ENCODE assay signal across 26 mouse cellular contexts in the genomic region with DNA sequence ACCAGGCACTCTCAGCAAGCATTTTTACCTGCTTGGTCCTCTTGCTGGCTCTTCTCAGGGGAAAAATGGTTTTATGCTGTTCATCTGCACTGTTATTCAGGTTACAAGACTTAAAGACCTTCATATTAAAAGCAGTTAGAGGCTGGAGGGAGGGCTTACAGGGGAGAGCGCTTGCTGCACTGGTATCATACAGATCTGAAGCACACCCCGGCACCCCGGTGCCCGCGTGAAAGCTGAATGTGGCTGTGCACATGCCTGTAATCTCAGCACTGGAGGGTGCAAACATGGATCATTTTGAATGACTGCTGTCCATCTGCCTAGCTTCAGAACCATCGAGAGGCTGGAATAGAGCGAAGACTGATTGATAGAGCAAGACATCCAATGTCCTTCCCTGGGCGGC. TPM values are rescaled to one million over a fixed set of nuclear protein-coding genes. Genes with fewer than 3 reads are reported as not detected.
"Had no signal": no experiment of that assay in that cellular context is flagged by ENCODE, and none has a peak within 500 bp of the region (broad histone marks: within the 10 kb centered on the region; RNA-seq: fewer than 3 reads in every experiment).

No protein-coding gene starts in this region.

- H3K27ac ChIP-seq: kidney, postnatal 0 days; layer of hippocampus, adult 2 months; left cerebral cortex, adult 2 months; liver, embryonic 14.5 days; lung, embryonic 15.5 days; midbrain, embryonic 10.5 days; neural tube, embryonic 12.5 days; neural tube, embryonic 15.5 days had no signal

- H3K4me1 ChIP-seq: midbrain, embryonic 10.5 days; neural tube, embryonic 12.5 days; neural tube, embryonic 15.5 days had no signal

- H3K4me2 ChIP-seq: liver, embryonic 11.5 days; lung, embryonic 15.5 days; neural tube, embryonic 12.5 days; neural tube, embryonic 15.5 days had no signal

- H3K4me3 ChIP-seq: layer of hippocampus, adult 2 months; left cerebral cortex, adult 2 months; lung, embryonic 15.5 days; megakaryocyte, embryonic 14.5 days; midbrain, embryonic 10.5 days; neural tube, embryonic 12.5 days; neural tube, embryonic 15.5 days had no signal

- H3K9me3 ChIP-seq: lung, embryonic 15.5 days; megakaryocyte, embryonic 14.5 days; midbrain, embryonic 10.5 days; neural tube, embryonic 12.5 days; neural tube, embryonic 15.5 days had no signal

- H3K36me3 ChIP-seq: lung, embryonic 15.5 days; midbrain, embryonic 10.5 days; neural tube, embryonic 12.5 days; neural tube, embryonic 15.5 days had no signal

- H3K9ac ChIP-seq: liver, embryonic 14.5 days; lung, embryonic 15.5 days; neural tube, embryonic 12.5 days; neural tube, embryonic 15.5 days had no signal

- ATAC-seq: intestine, embryonic 16.5 days had no signal

- H3K27me3 ChIP-seq: lung, embryonic 15.5 days; megakaryocyte, embryonic 14.5 days; neural tube, embryonic 12.5 days; neural tube, embryonic 15.5 days had no signal

- DNase-seq: kidney, adult 18-20 months; kidney, postnatal 25 days; layer of hippocampus, adult 9-11 months; layer of hippocampus, postnatal 36 days; lung, adult 18-20 months; lung, postnatal 10 days; lung, postnatal 36 days; midbrain, embryonic 14.5 days; right cerebral cortex, adult 18-20 months; right cerebral cortex, postnatal 14 days; right cerebral cortex, postnatal 4 days had no signal

RNA-seq across cellular contexts. Expression of a gene that starts 25.0 kb away (rescaled TPM):
- polyA plus RNA-seq: intestine, embryonic 16.5 days; kidney, embryonic 14.5 days; large intestine, adult 2 months; limb, embryonic 11.5 days; liver, embryonic 11.5 days; liver, embryonic 14.5 days; lung, embryonic 15.5 days; midbrain, embryonic 10.5 days; midbrain, embryonic 14.5 days; neural tube, embryonic 12.5 days; neural tube, embryonic 15.5 days; stomach, embryonic 16.5 days had no signal
